Mouse (Mus musculus) kidney, adult 2 months (tissue): ENCODE results near the gene BC004004.

ENCODE experiments used
- CTCF ChIP-seq: fragments of 200-500 bp; conservative IDR thresholded peaks from 2 replicates; pipeline ENCODE4 v1.5.1; 2011; ENCODE audit warnings: low read depth, mild to moderate bottlenecking, control low read depth, low read length, moderate library complexity, mixed read lengths; ENCODE audit not compliant: insufficient read depth, insufficient read length
- POLR2A ChIP-seq: fragments of 200-500 bp; IDR thresholded peaks from one replicate; pipeline ENCODE4 v1.6.1; 2011; ENCODE audit warnings: low read depth, low read length, control low read depth

DNA sequence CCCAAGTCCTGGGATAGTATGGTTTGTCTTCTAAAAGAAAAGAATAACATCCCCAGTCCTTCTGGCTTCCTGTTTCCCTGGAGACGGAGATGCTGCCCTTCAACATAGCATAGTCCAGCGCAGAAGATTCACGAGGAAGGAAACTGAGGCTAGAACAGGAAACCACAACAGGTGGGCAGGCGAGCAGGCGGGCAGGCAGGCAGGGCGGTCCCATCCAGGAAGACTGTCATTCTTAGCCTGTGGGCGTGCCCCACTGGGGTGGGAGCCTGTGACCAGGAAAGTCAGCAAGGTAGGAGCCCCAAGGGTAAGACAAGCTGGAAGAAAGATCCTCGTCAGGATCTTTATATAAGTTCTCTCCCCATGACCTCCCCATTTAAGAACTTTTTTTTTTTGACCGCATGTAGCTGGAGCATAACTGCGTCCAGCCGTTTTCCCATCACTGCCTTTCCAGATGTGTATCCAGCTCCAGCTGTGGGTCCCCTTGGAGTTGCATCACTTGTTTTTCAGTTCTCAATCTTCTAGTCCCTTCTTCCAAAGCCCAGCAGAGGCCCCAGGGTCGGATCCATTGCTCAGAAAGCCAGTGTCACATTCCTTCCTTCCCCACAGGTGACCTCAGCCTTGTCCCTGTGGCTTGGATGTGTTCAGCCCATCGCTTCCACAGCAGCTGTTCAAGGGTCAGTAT, 35.9 kb downstream of the BC004004 start:
- TF ChIP-seq POLR2A: no peak
- TF ChIP-seq CTCF: no peak
